Mouse (Mus musculus): Measurements from ENCODE around the gene Man1c1. TPM values are rescaled to one million over a fixed set of nuclear protein-coding genes. Genes with fewer than 3 reads are reported as not detected.
A peak's percentile ranks its signal among the peaks of the same experiment; 100 is the strongest.

Man1c1 gene
- polyA plus RNA-seq, 1 experiment from 2014 or later: 1.5 TPM

DNA sequence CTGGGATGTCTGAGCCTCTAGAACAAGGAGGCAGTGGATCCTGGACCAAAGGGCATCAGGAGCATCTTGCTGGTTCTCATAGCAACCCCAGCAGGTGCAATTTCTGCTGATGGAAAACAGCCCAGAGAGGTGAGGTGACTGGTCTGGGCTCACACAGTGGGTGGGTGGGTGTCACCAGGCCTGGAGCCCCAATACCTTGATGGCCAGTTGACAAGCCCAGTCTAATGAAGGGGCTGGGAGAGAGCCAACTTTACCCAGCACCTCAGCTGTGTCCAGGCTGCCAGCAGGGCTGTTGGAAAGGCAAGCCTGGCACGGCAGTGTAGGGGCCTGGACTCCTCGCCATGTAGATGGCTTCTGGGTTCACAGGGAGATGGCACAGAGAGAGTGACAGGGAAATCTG, 142.1 kb downstream of the Man1c1 start:
- no peak overlapping the region for H3K9ac ChIP-seq (ENCODE audit: low read length)
- TF ChIP-seq EP300 (optimal IDR thresholded peaks at IDR 0.05) (no peak), CTCF (IDR thresholded peaks at IDR 0.05; ENCODE audit: low read depth) (no peak)
- DNase-seq (ENCODE audit: low spot score) (no peak), ATAC-seq (ENCODE audit: low FRiP score, low TSS enrichment) (no peak)
- whole genome bisulfite sequencing: 77% methylated on average over 2 of the region's 2 CpGs
- H3K9me3 ChIP-seq (ENCODE audit: control insufficient read depth, low read length): no peaks in the 10 kb centered on the region
- no peaks in the 10 kb centered on the region for H3K36me3 ChIP-seq (ENCODE audit: control insufficient read depth, insufficient read depth, low read length)
- H3K4me2 ChIP-seq (replicated peaks; ENCODE audit: low read depth): no peak overlapping the region
- H3K4me1 ChIP-seq (replicated peaks; ENCODE audit: control insufficient read depth, insufficient read depth): no peaks in the 10 kb centered on the region
- no peak overlapping the region for H3K4me3 ChIP-seq (ENCODE audit: low read depth, low read length)
- H3K27me3 ChIP-seq (ENCODE audit: control insufficient read depth, insufficient read depth, low read length): no peaks in the 10 kb centered on the region
- H3K27ac ChIP-seq (replicated peaks): no peak overlapping the region

DNA sequence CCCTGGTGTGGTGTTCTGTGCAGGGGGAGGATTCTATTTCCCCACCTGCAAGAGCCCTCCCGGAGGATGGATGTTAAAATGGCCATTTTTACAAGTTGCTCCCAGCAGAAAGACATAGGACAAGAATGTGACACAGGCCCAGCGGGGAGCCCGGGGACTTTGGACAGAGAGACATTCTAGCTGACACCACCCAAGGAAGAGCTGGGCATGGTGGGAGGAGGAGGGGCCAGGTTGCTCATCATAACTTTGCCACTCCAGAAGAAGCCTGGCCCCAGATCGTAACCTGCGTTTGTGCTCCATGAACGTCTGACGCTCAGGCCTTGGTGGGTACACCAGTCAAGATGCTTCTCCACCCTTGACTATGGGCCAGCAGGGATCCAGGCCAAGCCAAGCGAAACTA, 143.4 kb downstream of the Man1c1 start:
- H3K4me1 ChIP-seq (replicated peaks; ENCODE audit: control insufficient read depth, insufficient read depth): no peaks in the 10 kb centered on the region
- ATAC-seq (ENCODE audit: low FRiP score, low TSS enrichment) (no peak), DNase-seq (ENCODE audit: low spot score) (no peak)
- no peak overlapping the region for H3K4me3 ChIP-seq (ENCODE audit: low read depth, low read length)
- no peak overlapping the region for H3K4me2 ChIP-seq (replicated peaks; ENCODE audit: low read depth)
- WGBS: 89% methylated on average over 8 of the region's 8 CpGs
- H3K27me3 ChIP-seq (ENCODE audit: control insufficient read depth, insufficient read depth, low read length): no peaks in the 10 kb centered on the region
- TF ChIP-seq EP300 (optimal IDR thresholded peaks at IDR 0.05) (no peak), CTCF (IDR thresholded peaks at IDR 0.05; ENCODE audit: low read depth) (no peak)
- H3K9ac ChIP-seq (ENCODE audit: low read length): no peak overlapping the region
- no peak overlapping the region for H3K27ac ChIP-seq (replicated peaks)
- no peaks in the 10 kb centered on the region for H3K36me3 ChIP-seq (ENCODE audit: control insufficient read depth, insufficient read depth, low read length)
- no peaks in the 10 kb centered on the region for H3K9me3 ChIP-seq (ENCODE audit: control insufficient read depth, low read length)

DNA sequence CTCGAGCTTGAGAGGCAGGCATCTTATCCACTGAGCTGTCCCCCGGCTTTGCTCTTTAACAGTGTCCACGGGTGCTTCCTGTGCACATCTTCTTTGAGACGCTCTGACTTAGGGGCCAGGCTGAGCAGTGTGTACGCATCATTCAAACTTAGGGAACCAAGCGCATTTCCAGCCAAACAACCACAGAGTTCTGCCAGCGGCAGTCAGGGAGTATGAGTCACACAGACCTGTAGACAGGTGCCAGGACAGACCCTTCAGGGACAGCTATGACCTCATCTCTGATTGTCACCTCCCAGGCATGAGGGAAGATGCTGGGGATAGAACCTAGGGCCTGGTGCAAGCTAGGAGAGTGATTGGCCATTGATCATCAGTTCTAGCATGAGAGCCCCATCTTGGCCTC, 144.9 kb downstream of the Man1c1 start:
- Histone ChIP-seq H3K9ac (ENCODE audit: low read length) (no peak overlapping the region), H3K9me3 (ENCODE audit: control insufficient read depth, low read length) (no peaks in the 10 kb centered on the region), H3K27me3 (ENCODE audit: control insufficient read depth, insufficient read depth, low read length) (no peaks in the 10 kb centered on the region), H3K36me3 (ENCODE audit: control insufficient read depth, insufficient read depth, low read length) (no peaks in the 10 kb centered on the region), H3K4me2 (replicated peaks; ENCODE audit: low read depth) (no peak overlapping the region), H3K27ac (replicated peaks) (no peak overlapping the region), H3K4me3 (ENCODE audit: low read depth, low read length) (no peak overlapping the region), H3K4me1 (replicated peaks; ENCODE audit: control insufficient read depth, insufficient read depth) (no peaks in the 10 kb centered on the region)
- no peak for DNase-seq (ENCODE audit: low spot score)
- no peak for ATAC-seq (ENCODE audit: low FRiP score, low TSS enrichment)
- no peak for TF ChIP-seq EP300 (optimal IDR thresholded peaks at IDR 0.05)
- no peak for TF ChIP-seq CTCF (IDR thresholded peaks at IDR 0.05; ENCODE audit: low read depth)
- WGBS: 72% methylated on average over 7 of the region's 7 CpGs

DNA sequence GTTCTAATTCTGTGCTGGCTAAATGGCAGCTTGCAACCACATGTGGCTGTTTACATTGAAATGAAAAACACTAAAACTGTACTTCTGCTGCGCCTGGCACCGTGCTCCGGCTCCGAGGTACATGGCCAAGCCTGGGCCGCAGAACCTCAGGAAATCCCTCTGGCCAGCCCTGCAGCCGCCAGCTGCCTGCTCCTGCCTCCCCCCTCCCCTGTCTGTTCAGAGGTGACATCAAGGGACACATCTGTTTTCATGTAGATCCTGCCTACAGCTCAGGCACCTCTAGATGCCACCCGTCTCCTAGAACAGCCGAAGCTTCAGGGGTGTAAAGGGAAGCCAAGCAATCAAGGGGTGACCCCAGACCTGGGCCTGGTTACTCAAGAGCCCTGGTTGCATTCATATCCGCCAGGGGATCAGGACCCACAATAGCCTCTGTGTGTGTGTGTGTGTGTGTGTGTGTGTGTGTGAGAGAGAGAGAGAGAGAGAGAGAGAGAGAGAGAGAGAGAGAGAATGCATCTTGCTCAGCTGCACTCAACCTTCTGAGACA, 145.4 kb downstream of the Man1c1 start:
- no peak for DNase-seq (ENCODE audit: low spot score)
- no peak overlapping the region for H3K9ac ChIP-seq (ENCODE audit: low read length)
- H3K27me3 ChIP-seq (ENCODE audit: control insufficient read depth, insufficient read depth, low read length): no peaks in the 10 kb centered on the region
- no peak overlapping the region for H3K4me3 ChIP-seq (ENCODE audit: low read depth, low read length)
- no peak overlapping the region for H3K4me2 ChIP-seq (replicated peaks; ENCODE audit: low read depth)
- no peak overlapping the region for H3K27ac ChIP-seq (replicated peaks)
- H3K4me1 ChIP-seq (replicated peaks; ENCODE audit: control insufficient read depth, insufficient read depth): no peaks in the 10 kb centered on the region
- 49% methylated on average over 9 of the region's 9 CpGs for WGBS
- TF ChIP-seq CTCF (IDR thresholded peaks at IDR 0.05; ENCODE audit: low read depth) (no peak), EP300 (optimal IDR thresholded peaks at IDR 0.05) (no peak)
- no peaks in the 10 kb centered on the region for H3K36me3 ChIP-seq (ENCODE audit: control insufficient read depth, insufficient read depth, low read length)
- H3K9me3 ChIP-seq (ENCODE audit: control insufficient read depth, low read length): no peaks in the 10 kb centered on the region
- ATAC-seq (ENCODE audit: low FRiP score, low TSS enrichment): no peak

DNA sequence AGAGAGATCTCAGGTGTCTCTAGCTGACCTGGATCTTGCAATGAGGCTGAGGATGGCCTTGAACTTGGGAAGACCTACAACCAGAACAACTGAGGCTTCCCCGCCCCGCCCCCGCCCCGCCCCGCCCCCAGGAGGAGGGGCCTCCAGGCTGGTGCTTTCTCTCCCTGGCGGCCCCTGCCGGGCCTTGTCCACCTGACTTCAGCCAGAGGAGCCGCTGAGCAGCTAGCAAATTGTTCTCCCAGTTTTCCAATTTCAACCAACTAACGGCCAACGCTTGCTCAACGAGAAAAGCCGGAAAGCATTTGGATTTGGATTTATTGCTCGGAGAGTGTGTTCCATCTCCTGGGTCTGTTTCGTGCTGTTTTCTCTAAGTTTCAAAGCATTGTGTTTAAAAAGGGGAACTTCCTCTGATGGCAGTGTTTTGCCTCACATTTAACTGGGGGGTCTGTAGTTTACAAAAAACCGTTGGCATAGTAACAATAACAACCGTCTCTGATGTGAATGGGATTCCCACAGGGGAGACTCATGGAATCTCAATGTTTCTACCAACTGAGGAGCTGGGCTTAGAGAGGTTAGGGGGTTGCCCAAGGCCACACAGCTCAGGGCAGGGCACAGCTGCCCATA, 146.4 kb downstream of the Man1c1 start:
- H3K27ac ChIP-seq (replicated peaks): 0 out of 2 replicates have a peak overlapping the region, but pooled peaks have one; percentile 4
- no peak overlapping the region for H3K4me2 ChIP-seq (replicated peaks; ENCODE audit: low read depth)
- H3K4me1 ChIP-seq (replicated peaks; ENCODE audit: control insufficient read depth, insufficient read depth): no peaks in the 10 kb centered on the region
- no peaks in the 10 kb centered on the region for H3K36me3 ChIP-seq (ENCODE audit: control insufficient read depth, insufficient read depth, low read length)
- no peak; the same call in 1 of the 2 replicates for ATAC-seq (ENCODE audit: low FRiP score, low TSS enrichment)
- no peaks in the 10 kb centered on the region for H3K27me3 ChIP-seq (ENCODE audit: control insufficient read depth, insufficient read depth, low read length)
- H3K9me3 ChIP-seq (ENCODE audit: control insufficient read depth, low read length): no peaks in the 10 kb centered on the region
- H3K4me3 ChIP-seq (ENCODE audit: low read depth, low read length): no peak overlapping the region
- no peak for TF ChIP-seq EP300 (optimal IDR thresholded peaks at IDR 0.05)
- TF ChIP-seq CTCF (IDR thresholded peaks at IDR 0.05; ENCODE audit: low read depth): 0 out of 2 replicates have a peak, but pooled peaks have one; percentile 17
- peak; percentile 52 for DNase-seq (ENCODE audit: low spot score)
- 20% methylated on average over 15 of the region's 16 CpGs for WGBS
- H3K9ac ChIP-seq (ENCODE audit: low read length): no peak overlapping the region

DNA sequence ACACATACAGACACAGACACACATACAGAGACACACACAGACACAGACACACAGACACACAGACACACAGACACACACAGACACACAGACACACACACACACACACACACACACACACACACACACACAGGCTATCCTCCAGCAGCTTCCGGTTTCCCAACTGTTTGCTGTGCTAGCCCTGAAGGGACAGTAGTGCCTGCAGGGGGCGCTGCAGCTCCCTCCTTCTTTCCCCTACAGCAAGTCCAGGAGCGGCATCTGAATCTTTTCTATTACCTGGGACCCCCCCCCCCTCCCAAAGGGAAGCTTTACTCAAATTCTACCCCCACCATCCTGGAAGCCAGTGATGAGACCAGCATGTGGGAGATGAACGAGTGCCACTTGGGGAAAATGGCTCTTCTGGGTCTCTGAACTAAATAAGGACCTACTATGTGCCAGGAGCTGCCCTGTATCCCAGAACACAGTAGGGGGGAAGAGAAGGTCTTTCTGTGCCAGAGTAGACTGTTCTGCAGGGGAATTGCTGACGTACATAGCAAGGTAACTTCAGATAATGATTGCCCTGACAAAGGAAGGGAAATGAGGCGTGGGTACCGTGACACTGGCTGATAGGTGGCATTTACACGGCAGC, 148.0 kb downstream of the Man1c1 start:
- Histone ChIP-seq H3K27me3 (ENCODE audit: control insufficient read depth, insufficient read depth, low read length) (no peaks in the 10 kb centered on the region), H3K36me3 (ENCODE audit: control insufficient read depth, insufficient read depth, low read length) (no peaks in the 10 kb centered on the region), H3K27ac (replicated peaks) (no peak overlapping the region), H3K9me3 (ENCODE audit: control insufficient read depth, low read length) (no peaks in the 10 kb centered on the region), H3K4me2 (replicated peaks; ENCODE audit: low read depth) (no peak overlapping the region), H3K9ac (ENCODE audit: low read length) (no peak overlapping the region), H3K4me3 (ENCODE audit: low read depth, low read length) (no peak overlapping the region), H3K4me1 (replicated peaks; ENCODE audit: control insufficient read depth, insufficient read depth) (0 out of 2 replicates have a peak, but pooled peaks cover 3% of the 10 kb centered on the region)
- TF ChIP-seq CTCF (IDR thresholded peaks at IDR 0.05; ENCODE audit: low read depth) (peak; percentile 66), EP300 (optimal IDR thresholded peaks at IDR 0.05) (no peak)
- ATAC-seq (ENCODE audit: low FRiP score, low TSS enrichment) (no peak), DNase-seq (ENCODE audit: low spot score) (peak; percentile 53)
- 61% methylated on average over 8 of the region's 8 CpGs for WGBS
